Mouse (Mus musculus) stomach, postnatal 0 days (tissue): ENCODE data around the gene Ints6l. TPM values are rescaled to one million over a fixed set of nuclear protein-coding genes. Genes with fewer than 3 reads are reported as not detected.

Experiments
- ATAC-seq: fragments of 200-750 bp; cut with Nextera tagmentation; 2 replicates; pipeline ENCODE4 v1.8.0; 2017; ENCODE audit not compliant: low FRiP score, low TSS enrichment
- DNase-seq: peaks from one replicate; pipeline ENCODE4 v3.0.0-alpha.2; 2016; ENCODE audit warnings: low spot score
- H3K27ac ChIP-seq: fragments of 300-500 bp; sonication (generic); replicated peaks from 2 replicates; pipeline ENCODE4 v1.5.1; 2014; ENCODE audit warnings: mild to moderate bottlenecking, control low read depth
- H3K27me3 ChIP-seq: fragments of 300-500 bp; sonication (generic); 2 replicates; pipeline ENCODE4 v1.6.1; 2014; ENCODE audit warnings: low read length; ENCODE audit not compliant: control insufficient read depth, insufficient read depth
- H3K36me3 ChIP-seq: fragments of 300-500 bp; sonication (generic); 2 replicates; pipeline ENCODE4 v1.6.1; 2014; ENCODE audit warnings: low read length, mixed read lengths; ENCODE audit not compliant: control insufficient read depth, insufficient read depth
- H3K4me1 ChIP-seq: fragments of 300-500 bp; sonication (generic); replicated peaks from 2 replicates; pipeline ENCODE4 v1.6.1; 2014; ENCODE audit warnings: antibody characterized with exemption; ENCODE audit not compliant: control insufficient read depth, insufficient read depth
- H3K4me2 ChIP-seq: fragments of 300-500 bp; sonication (generic); replicated peaks from 2 replicates; pipeline ENCODE4 v1.6.1; 2014; ENCODE audit warnings: low read depth, mild to moderate bottlenecking, control low read depth, moderate library complexity
- H3K4me3 ChIP-seq: fragments of 300-500 bp; sonication (generic); 2 replicates; pipeline ENCODE4 v1.5.1; 2014; ENCODE audit warnings: low read depth, low read length, control low read depth
- H3K9ac ChIP-seq: fragments of 300-500 bp; sonication (generic); 2 replicates; pipeline ENCODE4 v1.6.1; 2014; ENCODE audit warnings: mild to moderate bottlenecking, low read length, control low read depth, mixed read lengths
- H3K9me3 ChIP-seq: fragments of 300-500 bp; sonication (generic); 2 replicates; pipeline ENCODE4 v1.6.1; 2016; ENCODE audit warnings: low read length; ENCODE audit not compliant: control insufficient read depth
- CTCF ChIP-seq: IDR thresholded peaks from 2 replicates; pipeline ENCODE4 v1.5.1; 2016; ENCODE audit warnings: antibody characterized with exemption, low read depth, mild to moderate bottlenecking, moderate library complexity
- EP300 ChIP-seq: optimal IDR thresholded peaks from 2 replicates; pipeline ENCODE3; 2016; ENCODE audit warnings: antibody characterized with exemption
- WGBS: fragments of 180-500 bp; shearing (Covaris S2); extraction: QIAGEN DNeasy Blood & Tissue Kit; methylation state at CpG from one replicate; pipeline ENCODE4 v1.1.7; 2014; 5-methylcytosine and 5-hydroxymethylcytosine counted together
- polyA plus RNA-seq: library from polyadenylated mRNA; unstranded; fragments of >200 nt; fragmentation: Nextera tagmentation; extraction: Ambion mirVana; gene quantifications from 2 replicates; pipeline ENCODE4 v1.2.1, GENCODE M21; 2015

The Ints6l gene
- 14.8 and 17.6 TPM in 2 replicates for polyA plus RNA-seq

- ATAC-seq (peak; percentile 85), DNase-seq (peak; percentile 66)
- peak within 1 kb of the TSS; percentile 76 for H3K9ac ChIP-seq
- H3K36me3 ChIP-seq, result no peaks in the 10 kb centered on the region
- H3K27ac ChIP-seq, result peak within 1 kb of the TSS; percentile 94
- peak within 1 kb of the TSS; percentile 59 for H3K4me3 ChIP-seq
- no peaks in the 10 kb centered on the region for H3K4me1 ChIP-seq
- H3K27me3 ChIP-seq, result no peaks in the 10 kb centered on the region
- 12% methylated on average over 17 of the region's 22 CpGs for WGBS
- H3K4me2 ChIP-seq, result peak within 1 kb of the TSS; percentile 57
- TF ChIP-seq EP300 (no peak), CTCF (no peak)
- no peaks in the 10 kb centered on the region for H3K9me3 ChIP-seq
Observed at GRCm38 (mm10) chrX:56454671-56455371, at the start of gene Ints6l. Ints6l (plus strand) TSS chrX:56454857.

- no peak overlapping the region for H3K4me2 ChIP-seq
- TF ChIP-seq EP300 (no peak), CTCF (no peak)
- no peaks in the 10 kb centered on the region for H3K9me3 ChIP-seq
- no peak for DNase-seq
- no peaks in the 10 kb centered on the region for H3K4me1 ChIP-seq
- no peak for ATAC-seq
- H3K4me3 ChIP-seq, result no peak overlapping the region
- H3K36me3 ChIP-seq, result no peaks in the 10 kb centered on the region
- 67% methylated on average over 1 of the region's 1 CpGs for WGBS
- no peaks in the 10 kb centered on the region for H3K27me3 ChIP-seq
- no peak overlapping the region for H3K9ac ChIP-seq
- H3K27ac ChIP-seq, result no peak overlapping the region
Observed at GRCm38 (mm10) chrX:56405482-56405881, 49.2 kb upstream of the Ints6l start.

GRCm38 (mm10) chrX:56406128-56406527, 48.5 kb upstream of the Ints6l start:
- H3K4me2 ChIP-seq, result no peak overlapping the region
- no peak overlapping the region for H3K9ac ChIP-seq
- no peak for TF ChIP-seq CTCF
- no peak for TF ChIP-seq EP300
- H3K9me3 ChIP-seq, result no peaks in the 10 kb centered on the region
- H3K4me1 ChIP-seq, result no peaks in the 10 kb centered on the region
- ATAC-seq (no peak), DNase-seq (no peak)
- H3K4me3 ChIP-seq, result no peak overlapping the region
- no peaks in the 10 kb centered on the region for H3K27me3 ChIP-seq
- H3K36me3 ChIP-seq, result no peaks in the 10 kb centered on the region
- 72% methylated on average over 5 of the region's 5 CpGs for WGBS
- H3K27ac ChIP-seq, result no peak overlapping the region

GRCm38 (mm10) chrX:56416277-56416676, 38.4 kb upstream of the Ints6l start:
- Histone ChIP-seq H3K27me3 (no peaks in the 10 kb centered on the region), H3K4me1 (no peaks in the 10 kb centered on the region), H3K9me3 (no peaks in the 10 kb centered on the region), H3K4me3 (no peak overlapping the region), H3K9ac (no peak overlapping the region), H3K4me2 (no peak overlapping the region), H3K36me3 (no peaks in the 10 kb centered on the region), H3K27ac (no peak overlapping the region)
- 67% methylated on average over 3 of the region's 3 CpGs for WGBS
- no peak for TF ChIP-seq EP300
- TF ChIP-seq CTCF, result no peak
- DNase-seq (no peak), ATAC-seq (no peak)

GRCm38 (mm10) chrX:56417541-56417940, 37.1 kb upstream of the Ints6l start:
- no peaks in the 10 kb centered on the region for H3K27me3 ChIP-seq
- no peaks in the 10 kb centered on the region for H3K36me3 ChIP-seq
- H3K4me3 ChIP-seq, result no peak overlapping the region
- no peaks in the 10 kb centered on the region for H3K9me3 ChIP-seq
- ATAC-seq (no peak), DNase-seq (no peak)
- H3K4me2 ChIP-seq, result no peak overlapping the region
- WGBS, result 68% methylated on average over 4 of the region's 4 CpGs
- H3K27ac ChIP-seq, result no peak overlapping the region
- H3K9ac ChIP-seq, result no peak overlapping the region
- H3K4me1 ChIP-seq, result no peaks in the 10 kb centered on the region
- no peak for TF ChIP-seq EP300
- peak; percentile 35 for TF ChIP-seq CTCF

- TF ChIP-seq EP300, result no peak
- peak; percentile 53 for TF ChIP-seq CTCF
Observed at GRCm38 (mm10) chrX:56430601-56431000, 24.1 kb upstream of the Ints6l start.

More at GRCm38 (mm10) chrX:56430601-56431000, 24.1 kb upstream of the Ints6l start:
- no peak for DNase-seq
- Histone ChIP-seq H3K27ac (no peak overlapping the region), H3K4me2 (no peak overlapping the region), H3K4me3 (no peak overlapping the region), H3K36me3 (no peaks in the 10 kb centered on the region), H3K9me3 (no peaks in the 10 kb centered on the region), H3K4me1 (no peaks in the 10 kb centered on the region), H3K27me3 (no peaks in the 10 kb centered on the region), H3K9ac (no peak overlapping the region)
- ATAC-seq, result no peak
- 47% methylated on average over 2 of the region's 2 CpGs for WGBS
